Mouse (Mus musculus) right cerebral cortex, postnatal 25 days (tissue): Measurements from ENCODE around the gene Rnf150.
A peak's percentile ranks its signal among the peaks of the same experiment; 100 is the strongest.
"Not testable (repeated sequence)": the region's sequence is repeated elsewhere in the genome, so short reads cannot be mapped to it uniquely, and the experiment has no call there.

Experiments
- DNase-seq: peaks from one replicate; pipeline ENCODE4 v3.0.0; 2022

The Rnf150 gene

GRCm38 (mm10) chr8:83078701-83079533 is 215.8 kb downstream of the Rnf150 start:
- no peak for DNase-seq

- no peak for DNase-seq
Observed at GRCm38 (mm10) chr8:83079534-83079844, 216.3 kb downstream of the Rnf150 start.

- DNase-seq = no peak
Observed at GRCm38 (mm10) chr8:83081266-83081665, 218.1 kb downstream of the Rnf150 start.

- not testable (repeated sequence) for DNase-seq
Observed at GRCm38 (mm10) chr8:83081806-83082205, 218.7 kb downstream of the Rnf150 start.

GRCm38 (mm10) chr8:83082251-83082650 is 219.1 kb downstream of the Rnf150 start:
- no peak for DNase-seq

GRCm38 (mm10) chr8:83083452-83083851 is 220.3 kb downstream of the Rnf150 start:
- no peak for DNase-seq

GRCm38 (mm10) chr8:83085581-83085980 is 222.4 kb downstream of the Rnf150 start:
- no peak for DNase-seq

GRCm38 (mm10) chr8:83086625-83087024 is 223.5 kb downstream of the Rnf150 start:
- no peak for DNase-seq

- DNase-seq = no peak
Observed at GRCm38 (mm10) chr8:83087604-83088003, 224.4 kb downstream of the Rnf150 start.

GRCm38 (mm10) chr8:83088156-83088555 is 225.0 kb downstream of the Rnf150 start:
- DNase-seq = no peak

- peak; percentile 77 for DNase-seq
Observed at GRCm38 (mm10) chr8:83089336-83089986, 226.3 kb downstream of the Rnf150 start.

- no peak for DNase-seq
Observed at GRCm38 (mm10) chr8:83090446-83090845, 227.3 kb downstream of the Rnf150 start.

- no peak for DNase-seq
Observed at GRCm38 (mm10) chr8:83100041-83100440, 236.9 kb downstream of the Rnf150 start.

- DNase-seq = no peak
Observed at GRCm38 (mm10) chr8:83102957-83103510, 239.9 kb downstream of the Rnf150 start.

- DNase-seq = no peak
Observed at GRCm38 (mm10) chr8:83103968-83104367, 240.8 kb downstream of the Rnf150 start.

- DNase-seq = no peak
Observed at GRCm38 (mm10) chr8:83109756-83110155, 246.6 kb downstream of the Rnf150 start.

GRCm38 (mm10) chr8:83110177-83110576 is 247.0 kb downstream of the Rnf150 start:
- no peak for DNase-seq

GRCm38 (mm10) chr8:83135086-83135485 is 271.9 kb downstream of the Rnf150 start:
- DNase-seq = no peak

GRCm38 (mm10) chr8:83140068-83140467 is 276.9 kb downstream of the Rnf150 start:
- no peak for DNase-seq

- no peak for DNase-seq
Observed at GRCm38 (mm10) chr8:83140701-83141111, 277.6 kb downstream of the Rnf150 start.
